Mouse (Mus musculus) CH12F3 (cell line): ENCODE results near the gene Prnd.

Experiments
- in situ Hi-C: fragments of 300-500 bp; cut with MboI; formaldehyde crosslinking; loops from 2 replicates; pipeline ENCODE4 v1.14.3; 2020; ENCODE audit warnings: low sequenced_read_pairs

Gene Prnd

GRCm38 (mm10) chr2:131976663-131977062 lies 26.0 kb downstream of the Prnd start:
- in situ Hi-C loops, result no loop called here

DNA sequence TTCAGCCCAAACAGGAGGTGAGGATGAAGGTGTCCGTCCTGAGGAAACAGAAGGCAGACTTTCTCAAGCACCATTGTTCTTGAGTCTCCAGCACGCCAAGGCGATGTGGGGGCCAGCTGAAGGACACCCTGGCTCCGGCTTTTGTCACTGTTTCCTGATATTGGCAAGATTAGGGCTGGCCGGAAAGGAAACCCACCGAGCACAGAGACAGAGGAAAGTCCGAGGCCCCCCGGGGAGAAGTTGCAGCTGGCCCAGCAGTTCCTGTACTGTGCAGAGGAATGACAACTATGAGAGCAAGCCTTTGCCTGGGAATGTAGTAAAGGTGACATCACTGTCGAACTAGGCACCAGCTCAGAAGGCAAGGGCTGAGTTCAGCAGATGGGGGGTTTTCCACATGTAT lies 30.2 kb downstream of the Prnd start:
- in situ Hi-C loops, result loop anchor here (10.0 kb wide), 1 partner anchor 264 kb away; the partner anchor contains the start of gene Tmem230

GRCm38 (mm10) chr2:131982546-131983196 lies 32.0 kb downstream of the Prnd start:
- in situ Hi-C loops, result loop anchor here (10.0 kb wide), 1 partner anchor 262 kb away; the partner anchor contains the start of gene Tmem230

DNA sequence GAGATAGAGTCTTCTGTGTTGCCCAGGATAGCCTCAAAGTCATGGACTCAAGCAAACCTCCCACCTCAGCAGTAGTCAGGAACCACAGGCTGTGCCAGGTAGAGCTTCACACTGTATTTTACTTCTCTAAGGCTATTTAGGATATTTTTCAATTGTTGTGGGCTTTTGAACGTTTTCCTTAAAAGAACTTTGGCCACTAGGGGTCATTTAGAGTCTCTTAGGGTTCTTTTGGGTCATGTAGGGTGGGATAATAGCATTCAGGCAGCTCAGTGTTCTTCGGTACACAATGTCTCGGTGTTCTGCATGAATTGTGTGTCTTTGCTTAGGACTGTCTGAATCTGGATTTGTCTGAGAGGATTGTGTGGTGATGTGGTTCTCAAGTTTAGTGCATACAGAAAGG lies 37.3 kb downstream of the Prnd start:
- in situ Hi-C loops, result loop anchor here (5.0 to 10.0 kb wide), 2 partner anchors 129 to 257 kb away; partner anchors contain the start of gene Tmem230

- in situ Hi-C loops, result loop anchor here (5.0 to 10.0 kb wide), 2 partner anchors 129 to 256 kb away; partner anchors contain the start of gene Tmem230
These were observed 37.9 kb downstream of the Prnd start for GRCm38 (mm10) chr2:131988550-131988949.

- in situ Hi-C loops, result no loop called here
These were observed 41.8 kb downstream of the Prnd start for GRCm38 (mm10) chr2:131992487-131992886.

GRCm38 (mm10) chr2:131993151-131993550 lies 42.5 kb downstream of the Prnd start:
- in situ Hi-C loops, result no loop called here

DNA sequence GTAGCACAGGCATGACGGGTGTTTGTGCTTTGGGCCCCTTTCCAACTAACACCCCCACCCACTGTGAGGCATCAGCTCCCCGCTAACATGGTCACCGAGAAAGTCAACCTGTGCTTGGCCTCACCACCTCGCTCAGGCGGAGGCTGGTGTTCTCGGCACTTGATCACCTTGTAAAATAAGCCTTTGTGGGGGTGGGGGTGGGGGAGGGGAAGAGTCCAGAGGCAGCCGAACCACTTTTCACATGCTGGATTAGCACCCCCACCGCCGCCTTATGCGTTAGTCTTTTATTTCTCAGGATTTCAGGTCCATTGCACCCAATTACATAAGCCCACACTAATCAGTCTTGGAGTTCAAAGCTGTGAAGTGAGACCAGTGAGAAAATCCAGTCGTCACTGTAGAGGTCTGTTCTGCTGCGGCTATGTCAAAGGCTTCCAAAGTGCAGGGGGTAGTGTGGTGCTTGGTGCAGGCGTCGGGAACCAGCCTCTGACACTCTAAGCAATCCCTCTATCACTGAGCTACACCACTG lies 43.0 kb downstream of the Prnd start:
- in situ Hi-C loops, result no loop called here

- in situ Hi-C loops, result no loop called here
These were observed 44.3 kb downstream of the Prnd start for GRCm38 (mm10) chr2:131994971-131995370.

GRCm38 (mm10) chr2:131995742-131996141 lies 45.1 kb downstream of the Prnd start:
- in situ Hi-C loops, result no loop called here

DNA sequence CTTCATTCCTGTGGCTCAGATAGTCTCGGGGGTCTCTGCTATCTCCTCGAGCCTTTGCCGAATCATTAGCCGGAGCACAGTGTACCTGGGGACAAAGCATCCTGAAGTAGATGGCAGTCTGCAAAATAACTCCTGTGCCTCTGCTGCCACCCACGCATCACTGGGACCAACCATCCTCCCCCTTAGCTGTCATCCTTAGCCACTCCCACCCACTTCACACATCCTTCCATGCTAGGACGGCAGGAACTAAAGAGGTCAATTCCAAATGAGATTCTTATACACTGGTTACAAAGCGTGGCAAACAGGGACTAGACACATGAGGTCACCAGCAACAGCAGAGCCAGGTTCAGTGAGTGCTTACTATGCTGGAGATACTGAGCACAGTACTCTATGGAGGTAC lies 45.7 kb downstream of the Prnd start:
- in situ Hi-C loops, result no loop called here

DNA sequence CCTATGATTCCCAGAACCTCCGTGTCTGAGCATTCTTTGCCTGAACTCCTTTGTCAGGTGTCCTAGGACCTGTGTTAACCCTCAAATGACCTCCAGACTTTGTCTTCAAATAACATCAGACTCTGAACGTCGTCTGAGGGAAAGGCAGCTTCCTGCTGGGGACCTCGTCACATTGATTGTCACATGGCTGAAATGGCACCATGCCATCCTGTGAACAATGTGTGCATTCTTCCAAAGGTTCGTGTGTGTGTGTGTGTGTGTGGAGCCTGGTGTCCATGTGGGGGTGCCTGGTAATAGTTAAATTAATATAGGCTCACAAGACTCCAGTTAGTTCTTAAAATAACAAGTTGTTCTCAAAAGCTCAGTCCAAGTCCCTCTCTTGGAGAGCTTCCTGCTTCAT lies 46.7 kb downstream of the Prnd start:
- in situ Hi-C loops, result no loop called here

GRCm38 (mm10) chr2:132001696-132002334 lies 51.2 kb downstream of the Prnd start:
- in situ Hi-C loops, result no loop called here

- in situ Hi-C loops, result no loop called here
These were observed 53.3 kb downstream of the Prnd start for GRCm38 (mm10) chr2:132003916-132004315.

GRCm38 (mm10) chr2:132004495-132005136 lies 54.0 kb downstream of the Prnd start:
- in situ Hi-C loops, result no loop called here

DNA sequence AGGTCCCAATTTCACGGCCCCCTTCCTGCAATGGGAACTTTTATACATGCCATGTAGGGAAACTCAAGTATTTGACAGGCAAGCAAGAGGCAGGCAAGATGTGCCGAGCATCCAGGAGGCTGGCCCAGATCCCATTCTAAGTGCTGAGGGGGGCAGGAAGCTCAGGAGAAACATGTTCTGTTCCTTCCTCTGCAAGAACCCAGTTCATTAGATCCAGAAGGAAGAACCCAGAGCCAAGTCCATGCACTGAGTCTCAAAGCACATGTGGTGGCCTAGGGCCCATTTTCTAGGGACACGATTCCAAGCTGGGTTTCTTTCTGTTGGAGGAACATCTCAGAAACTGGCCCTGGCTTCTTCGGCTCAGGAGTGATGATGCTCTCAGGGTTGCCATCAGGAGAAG lies 54.8 kb downstream of the Prnd start:
- in situ Hi-C loops, result no loop called here
